Mouse (Mus musculus) lung, adult 2 months (tissue): ENCODE results near the gene Tbc1d17. TPM values are rescaled to one million over a fixed set of nuclear protein-coding genes. Genes with fewer than 3 reads are reported as not detected.
A peak's percentile ranks its signal among the peaks of the same experiment; 100 is the strongest.

Source experiments
- DNase-seq: peaks from one replicate; pipeline ENCODE4 v3.0.0; 2022
- H3K4me1 ChIP-seq: fragments of 200-500 bp; 2 replicates; pipeline ENCODE4 v1.6.1; 2011; ENCODE audit warnings: low read length; ENCODE audit not compliant: control insufficient read depth, insufficient read depth
- H3K4me3 ChIP-seq: fragments of 200-500 bp; replicated peaks from 2 replicates; pipeline ENCODE3; 2011; ENCODE audit warnings: low read depth, mild to moderate bottlenecking, control low read depth, low read length; ENCODE audit errors: extremely low read depth
- CTCF ChIP-seq: fragments of 200-500 bp; IDR thresholded peaks from 2 replicates; pipeline ENCODE4 v1.5.1; 2011; ENCODE audit warnings: mild to moderate bottlenecking, low read length, control low read depth; ENCODE audit not compliant: insufficient read depth
- POLR2A ChIP-seq: fragments of 200-500 bp; IDR thresholded peaks from 2 replicates; pipeline ENCODE4 v1.6.1; 2011; ENCODE audit warnings: low read depth, mild to moderate bottlenecking, control low read depth, low read length, borderline replicate concordance; ENCODE audit errors: extremely low read depth
- WGBS: fragments of 180-500 bp; shearing (Covaris S2); methylation state at CpG from one replicate; pipeline ENCODE4 v1.1.7; 2018; 5-methylcytosine and 5-hydroxymethylcytosine counted together
- polyA plus RNA-seq: library from polyadenylated mRNA; depleted of rRNA; stranded (reverse); fragments of >200 nt; gene quantifications from 2 replicates; pipeline ENCODE4 v1.2.3, GENCODE M21; 2012

Tbc1d17 gene
- polyA plus RNA-seq, 1 experiment: 114 TPM

DNA sequence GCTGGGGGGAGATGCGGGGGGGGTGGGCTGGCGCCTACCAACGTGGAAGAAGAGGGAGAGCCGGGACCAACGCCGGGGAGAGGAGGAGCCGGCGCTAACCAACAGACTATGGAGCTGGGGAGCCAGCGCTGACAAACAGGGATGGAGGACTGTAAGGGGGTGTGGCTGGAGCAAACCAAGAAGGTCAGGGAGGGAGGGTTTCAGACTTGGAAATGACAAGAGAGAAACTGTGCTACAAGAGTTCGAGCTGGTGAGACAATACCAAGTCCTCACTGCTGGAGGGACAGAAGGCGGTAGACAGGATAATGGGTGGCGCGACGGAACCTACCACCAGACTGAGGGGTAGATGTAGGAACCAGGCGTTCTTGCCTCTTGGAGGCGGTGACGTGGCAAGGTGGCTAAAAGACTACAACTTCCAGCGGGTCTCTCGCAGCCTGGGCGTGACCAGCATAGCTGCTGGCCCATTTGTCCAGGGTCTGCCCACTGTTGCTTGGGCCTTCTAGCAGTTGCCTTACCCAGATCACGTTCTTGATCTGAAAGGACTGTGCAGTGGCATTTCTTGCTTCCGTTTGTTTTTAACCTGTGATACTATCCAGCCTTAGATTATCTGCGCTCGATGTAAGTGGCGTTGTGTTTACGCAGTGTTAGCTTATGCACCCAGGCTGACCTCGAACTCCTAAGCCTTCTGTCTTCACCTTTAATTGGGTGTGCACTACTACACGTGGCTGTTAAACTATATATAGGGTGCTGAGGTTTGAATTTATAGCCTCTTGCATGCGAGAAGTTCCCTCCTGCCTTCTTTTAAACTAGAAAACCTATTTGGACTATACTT is 21.0 kb upstream of the Tbc1d17 start, which contains the start of gene Ptov1:
Ptov1 (minus strand) TSS at position 92 of the 832 bp plus-strand sequence.
- peak; percentile 87 for DNase-seq
- TF ChIP-seq CTCF: 0 out of 2 replicates have a peak, but pooled peaks have one; percentile 4
- TF ChIP-seq POLR2A: peak; percentile 89; the same call in 1 of the 2 replicates
- Histone ChIP-seq H3K4me3 (peak within 1 kb of the TSS; percentile 61), H3K4me1 (peaks cover 26% of the 10 kb centered on the region)
- WGBS: 4% methylated on average over 29 of the region's 29 CpGs

DNA sequence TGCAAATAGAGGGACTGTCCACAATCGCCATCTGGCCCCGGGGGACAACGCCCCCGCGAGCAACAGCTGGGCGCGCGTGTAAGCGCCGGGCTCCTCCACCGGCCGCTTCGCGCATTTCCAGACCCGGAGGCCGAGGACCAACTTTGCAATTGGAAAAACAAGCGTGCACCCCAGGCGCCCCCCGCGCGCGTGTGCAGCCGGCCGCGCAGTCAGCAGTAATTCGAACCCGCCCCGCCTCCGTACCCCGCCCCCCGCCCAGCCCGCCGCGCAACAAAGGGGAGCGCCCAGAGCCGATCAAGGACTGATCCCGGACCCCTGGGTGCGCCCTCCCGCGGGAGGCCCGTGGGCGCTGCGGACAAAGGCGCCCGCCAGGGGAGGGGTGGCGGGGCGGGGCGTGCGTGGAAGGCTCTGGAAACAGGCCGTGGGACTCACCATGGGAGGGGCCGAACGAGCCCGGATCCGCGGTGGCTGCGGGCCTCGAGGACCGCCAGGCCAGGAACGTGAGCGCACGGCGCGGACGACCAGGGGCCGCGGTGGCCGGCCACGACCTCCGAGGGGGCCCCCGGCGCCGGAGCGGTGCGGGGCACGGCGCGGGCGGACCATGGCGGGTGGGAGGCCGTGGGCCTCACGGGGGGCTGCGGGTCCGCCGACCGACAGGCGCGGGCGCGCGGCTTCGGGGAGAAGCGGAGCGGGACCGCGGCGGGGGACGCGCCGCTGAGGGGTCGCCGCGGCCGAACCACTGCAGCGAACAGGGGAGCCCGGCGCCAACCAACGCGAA is 20.2 kb upstream of the Tbc1d17 start:
- peak overlapping the region; percentile 61 for H3K4me3 ChIP-seq
- under 1% methylated on average over 97 of the region's 108 CpGs for WGBS
- no peak for TF ChIP-seq POLR2A
- TF ChIP-seq CTCF: no peak
- H3K4me1 ChIP-seq: peaks cover 26% of the 10 kb centered on the region
- DNase-seq: peak; percentile 75

DNA sequence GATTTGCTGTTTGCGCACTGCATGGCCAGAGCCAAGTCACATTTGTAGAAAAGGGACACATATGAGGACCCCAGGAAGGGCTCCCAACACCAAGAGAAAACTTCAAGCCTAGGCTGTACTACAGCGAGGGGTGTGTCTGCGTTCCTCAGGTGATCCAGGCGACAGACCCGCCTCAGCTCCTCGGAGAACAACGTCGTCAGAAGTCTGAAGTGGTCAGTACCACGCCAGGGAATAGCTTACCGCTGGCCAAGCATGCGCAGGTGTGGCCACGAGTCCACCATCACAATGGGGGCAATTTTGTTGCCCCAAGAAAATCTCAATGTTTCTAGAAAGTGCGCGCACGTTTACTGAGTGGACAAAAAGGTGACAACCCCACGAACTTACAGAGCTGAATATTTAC is 19.6 kb upstream of the Tbc1d17 start:
- TF ChIP-seq CTCF (no peak), POLR2A (peak; percentile 35; the same call in 1 of the 2 replicates)
- Histone ChIP-seq H3K4me3 (peak overlapping the region; percentile 61), H3K4me1 (peaks cover 26% of the 10 kb centered on the region)
- peak; percentile 66 for DNase-seq
- 5% methylated on average over 16 of the region's 16 CpGs for WGBS

DNA sequence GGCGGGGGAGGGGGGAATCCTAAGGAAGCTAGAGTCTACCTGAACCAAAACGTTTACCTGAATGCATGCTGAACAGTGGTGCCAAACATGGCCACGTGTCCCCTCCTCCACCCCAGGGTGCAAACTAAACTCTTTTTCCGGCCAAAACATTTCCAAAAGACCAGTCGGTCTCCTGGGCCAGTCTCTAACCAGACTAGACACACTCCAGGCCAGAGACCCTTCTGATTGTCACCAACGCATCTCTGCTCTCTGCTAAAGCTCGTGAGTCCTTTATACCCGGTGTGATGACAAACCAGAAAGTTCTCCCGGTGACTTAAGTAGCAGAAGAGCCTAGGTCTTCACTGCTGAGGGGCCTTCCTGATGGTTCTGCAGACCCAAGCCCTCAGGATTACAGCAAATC is 18.9 kb upstream of the Tbc1d17 start:
- Histone ChIP-seq H3K4me1 (peaks cover 26% of the 10 kb centered on the region), H3K4me3 (no peak overlapping the region)
- 33% methylated on average over 9 of the region's 9 CpGs for WGBS
- TF ChIP-seq POLR2A (no peak), CTCF (no peak)
- no peak for DNase-seq

GRCm38 (mm10) chr7:44867010-44867702 is 18.3 kb upstream of the Tbc1d17 start:
- no peak for DNase-seq
- TF ChIP-seq CTCF (no peak), POLR2A (no peak)
- no peak overlapping the region for H3K4me3 ChIP-seq
- 50% methylated on average over 19 of the region's 19 CpGs for WGBS
- peaks cover 26% of the 10 kb centered on the region for H3K4me1 ChIP-seq

- WGBS: 21% methylated on average over 15 of the region's 15 CpGs
- no peak for DNase-seq
- H3K4me3 ChIP-seq: no peak overlapping the region
- TF ChIP-seq POLR2A (peak; percentile 34; the same call in 1 of the 2 replicates), CTCF (peak; percentile 7; the same call in 1 of the 2 replicates)
- H3K4me1 ChIP-seq: peaks cover 26% of the 10 kb centered on the region
Observed at GRCm38 (mm10) chr7:44866276-44867009, 17.6 kb upstream of the Tbc1d17 start.

DNA sequence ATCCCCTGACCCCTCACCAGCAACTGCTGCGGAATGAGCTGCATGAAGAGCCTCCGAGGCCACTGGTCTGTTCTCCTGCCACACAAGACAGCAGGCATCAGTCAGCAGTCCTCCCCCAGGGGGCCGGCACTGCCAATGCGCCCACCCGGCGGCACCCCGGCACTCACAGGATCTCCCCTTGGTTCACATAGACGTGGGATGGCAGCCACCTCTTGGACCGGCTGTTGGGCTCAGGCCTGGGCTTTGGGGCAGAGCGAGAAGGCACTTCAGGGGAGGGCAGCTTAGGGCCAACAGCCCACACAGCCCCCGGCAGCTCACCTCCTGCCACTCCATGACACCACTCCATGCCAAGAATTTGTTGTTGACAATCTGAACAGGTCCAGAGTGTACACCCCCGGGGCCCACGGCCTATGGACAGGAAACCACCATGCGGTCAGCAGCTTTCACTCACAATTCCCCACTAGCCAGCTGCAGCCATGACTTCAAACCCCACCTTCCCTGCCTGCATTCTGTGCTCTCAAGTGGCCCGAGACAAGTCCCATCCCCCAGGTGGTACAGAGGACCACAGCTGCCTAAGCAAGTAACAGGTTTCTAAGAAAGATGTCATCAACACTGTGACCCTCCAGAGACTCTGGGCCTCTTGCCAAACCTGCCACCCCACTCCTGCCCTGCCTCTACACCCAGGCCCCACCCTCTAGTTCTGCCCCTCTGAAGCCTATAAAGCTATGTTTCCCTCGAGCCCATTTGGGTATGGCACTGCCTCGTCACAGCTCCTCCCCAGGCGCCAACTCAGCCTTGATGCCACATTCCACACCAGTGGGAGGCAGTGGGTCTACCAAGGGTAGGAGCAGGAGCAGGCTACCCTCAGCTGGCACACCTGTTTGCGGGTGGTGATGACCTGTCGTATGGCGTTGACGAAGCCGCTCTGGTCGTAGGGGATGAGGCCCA is 16.0 kb upstream of the Tbc1d17 start:
- TF ChIP-seq CTCF (no peak), POLR2A (no peak)
- 62% methylated on average over 24 of the region's 24 CpGs for WGBS
- peak; percentile 23 for DNase-seq
- H3K4me1 ChIP-seq: peaks cover 28% of the 10 kb centered on the region
- no peak overlapping the region for H3K4me3 ChIP-seq

DNA sequence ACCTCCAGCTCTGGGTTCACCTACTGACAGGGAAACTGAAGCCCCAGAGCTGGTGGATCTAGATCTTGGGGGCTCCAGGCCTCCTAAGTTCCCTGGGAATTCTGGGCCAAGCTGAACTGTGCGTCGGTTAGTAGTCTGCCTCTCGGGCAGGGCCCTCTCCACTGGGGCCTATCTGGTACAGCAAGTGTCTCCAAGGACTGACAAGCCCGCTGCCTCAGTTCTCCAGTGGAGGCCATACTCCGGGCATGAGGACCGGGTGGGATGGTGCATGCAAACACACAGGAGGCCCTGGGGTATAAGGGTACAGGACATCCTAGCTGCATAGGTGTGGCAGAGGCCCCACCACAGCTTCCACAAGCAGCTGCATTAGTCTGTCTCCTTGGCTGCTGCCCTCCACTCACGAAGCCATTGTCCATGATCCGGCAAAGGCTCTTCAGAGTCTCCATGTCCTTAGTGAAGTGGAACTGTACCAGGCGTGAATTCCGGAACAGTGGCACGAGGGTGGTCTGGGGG is 15.2 kb upstream of the Tbc1d17 start:
- Histone ChIP-seq H3K4me1 (peaks cover 28% of the 10 kb centered on the region), H3K4me3 (no peak overlapping the region)
- DNase-seq: no peak
- WGBS: 76% methylated on average over 11 of the region's 11 CpGs
- TF ChIP-seq CTCF (no peak), POLR2A (no peak)
